Mouse (Mus musculus) retina, adult 2 months (tissue): ENCODE measurements around the gene Ebf4.

Source experiments
- DNase-seq: peaks from one replicate; pipeline ENCODE4 v3.0.0-alpha.2; 2012; ENCODE audit warnings: low read depth, low spot score

Ebf4 gene

GRCm38 (mm10) chr2:130294936-130295277 lies at the start of gene Ebf4:
Gene Ebf4, plus strand, starts transcription at chr2:130295169.
- DNase-seq = no peak

GRCm38 (mm10) chr2:130246912-130247311 lies 48.1 kb upstream of the Ebf4 start:
- peak; percentile 23 for DNase-seq

GRCm38 (mm10) chr2:130248226-130248625 lies 46.7 kb upstream of the Ebf4 start:
- no peak for DNase-seq

GRCm38 (mm10) chr2:130256762-130257161 lies 38.2 kb upstream of the Ebf4 start:
- DNase-seq = no peak

GRCm38 (mm10) chr2:130260822-130261221 lies 34.1 kb upstream of the Ebf4 start:
- no peak for DNase-seq

GRCm38 (mm10) chr2:130261914-130262313 lies 33.1 kb upstream of the Ebf4 start:
- DNase-seq = no peak

GRCm38 (mm10) chr2:130262398-130262797 lies 32.6 kb upstream of the Ebf4 start:
- DNase-seq = no peak

- no peak for DNase-seq
Observed at GRCm38 (mm10) chr2:130265520-130265919, 29.4 kb upstream of the Ebf4 start.

- no peak for DNase-seq
Observed at GRCm38 (mm10) chr2:130268074-130268473, 26.9 kb upstream of the Ebf4 start.

GRCm38 (mm10) chr2:130273732-130274131 lies 21.2 kb upstream of the Ebf4 start:
- no peak for DNase-seq

- DNase-seq = peak; percentile 98
Observed at GRCm38 (mm10) chr2:130274149-130274861, 20.7 kb upstream of the Ebf4 start, which contains the start of gene Nop56. Gene Nop56, plus strand, starts transcription at chr2:130274430.

- no peak for DNase-seq
Observed at GRCm38 (mm10) chr2:130274862-130275261, 20.1 kb upstream of the Ebf4 start.

GRCm38 (mm10) chr2:130275649-130276048 lies 19.3 kb upstream of the Ebf4 start:
- DNase-seq = no peak

GRCm38 (mm10) chr2:130279600-130280091 lies 15.3 kb upstream of the Ebf4 start:
- DNase-seq = no peak

GRCm38 (mm10) chr2:130280224-130280623 lies 14.7 kb upstream of the Ebf4 start:
- DNase-seq = no peak

GRCm38 (mm10) chr2:130280818-130281217 lies 14.2 kb upstream of the Ebf4 start:
- no peak for DNase-seq

GRCm38 (mm10) chr2:130283854-130284654 lies 10.9 kb upstream of the Ebf4 start, which contains the start of gene Idh3b:
Gene Idh3b, minus strand, starts transcription at chr2:130284547.
- peak; percentile 72 for DNase-seq

- no peak for DNase-seq
Observed at GRCm38 (mm10) chr2:130289086-130289485, 5.9 kb upstream of the Ebf4 start.

- peak; percentile 67 for DNase-seq
Observed at GRCm38 (mm10) chr2:130291434-130291833, 3.5 kb upstream of the Ebf4 start.

- no peak for DNase-seq
Observed at GRCm38 (mm10) chr2:130293009-130293408, 2.0 kb upstream of the Ebf4 start.

GRCm38 (mm10) chr2:130293486-130293885 lies 1.5 kb upstream of the Ebf4 start:
- no peak for DNase-seq

- no peak for DNase-seq
Observed at GRCm38 (mm10) chr2:130294218-130294935, 592 bp upstream of the Ebf4 start.
